Mouse (Mus musculus) cortical plate, adult 2 months (tissue): Measurements from ENCODE around the gene Orc5.

ENCODE experiments used
- CTCF ChIP-seq: fragments of 200-500 bp; IDR thresholded peaks from 2 replicates; pipeline ENCODE4 v1.5.1; 2011; ENCODE audit warnings: mild to moderate bottlenecking, control low read depth, low read length; ENCODE audit not compliant: insufficient read depth; ENCODE audit errors: extremely low read depth
- POLR2A ChIP-seq: fragments of 200-500 bp; IDR thresholded peaks from 2 replicates; pipeline ENCODE4 v1.6.1; 2011; ENCODE audit warnings: mild to moderate bottlenecking, low read length, control low read depth; ENCODE audit not compliant: insufficient read depth; ENCODE audit errors: extremely low read depth

GRCm38 (mm10) chr5:22574751-22575150, 24.5 kb upstream of the Orc5 start:
- no peak for TF ChIP-seq CTCF
- no peak for TF ChIP-seq POLR2A
